Mouse (Mus musculus) fibroblast of lung, adult 2 months (primary cell): ENCODE data around the gene Zcchc12.

Experiments
- DNase-seq: peaks from one replicate; pipeline ENCODE4 v3.0.0-alpha.2; 2011; ENCODE audit warnings: low read depth

The Zcchc12 gene

GRCm38 (mm10) chrX:36195736-36196525, at the start of gene Zcchc12:
Gene Zcchc12, plus strand, starts transcription at chrX:36195904.
- DNase-seq, result no peak

DNA sequence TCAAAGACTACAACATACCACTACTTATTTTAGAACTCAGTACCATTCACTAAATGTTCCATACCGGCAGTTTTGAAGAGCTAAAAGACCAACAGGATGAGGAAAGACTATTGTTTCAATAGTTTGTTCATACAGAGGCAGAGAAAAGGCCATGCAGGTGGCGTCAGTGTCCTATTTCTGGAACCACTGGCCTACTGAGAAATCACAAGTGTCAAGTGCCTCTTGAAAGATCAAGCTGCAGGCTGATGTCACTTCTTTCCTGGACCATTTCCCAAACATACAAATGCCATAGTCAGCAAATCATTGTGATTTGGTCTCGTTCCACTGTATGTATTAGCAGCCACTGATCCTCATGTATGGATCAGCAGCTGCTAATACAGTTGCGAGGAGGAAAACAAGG, 49.0 kb upstream of the Zcchc12 start:
- no peak for DNase-seq

GRCm38 (mm10) chrX:36150100-36150499, 45.6 kb upstream of the Zcchc12 start:
- no peak for DNase-seq

GRCm38 (mm10) chrX:36156677-36157076, 39.0 kb upstream of the Zcchc12 start:
- DNase-seq, result no peak

GRCm38 (mm10) chrX:36161567-36161966, 34.1 kb upstream of the Zcchc12 start:
- DNase-seq, result no peak

DNA sequence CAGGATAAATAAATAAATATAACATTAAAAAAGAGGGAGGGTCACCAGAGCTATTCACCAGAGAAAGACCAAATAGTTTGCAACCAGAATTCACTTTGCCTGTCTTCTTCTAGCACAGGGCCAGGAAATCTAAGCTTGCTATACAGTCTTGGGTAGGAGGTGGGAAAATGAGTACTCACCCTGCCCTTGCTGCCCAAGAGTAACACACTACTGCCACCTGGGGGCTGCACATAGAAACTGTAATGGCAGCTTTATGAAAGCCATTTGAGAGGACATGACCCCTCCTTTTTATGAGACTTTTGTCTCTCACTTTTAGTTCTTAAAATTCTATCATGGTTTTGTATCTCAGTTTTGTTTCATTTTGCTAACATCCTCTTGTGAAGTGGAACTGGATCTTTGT, 12.1 kb upstream of the Zcchc12 start:
- no peak for DNase-seq

GRCm38 (mm10) chrX:36186036-36186435, 9.7 kb upstream of the Zcchc12 start:
- DNase-seq, result no peak

DNA sequence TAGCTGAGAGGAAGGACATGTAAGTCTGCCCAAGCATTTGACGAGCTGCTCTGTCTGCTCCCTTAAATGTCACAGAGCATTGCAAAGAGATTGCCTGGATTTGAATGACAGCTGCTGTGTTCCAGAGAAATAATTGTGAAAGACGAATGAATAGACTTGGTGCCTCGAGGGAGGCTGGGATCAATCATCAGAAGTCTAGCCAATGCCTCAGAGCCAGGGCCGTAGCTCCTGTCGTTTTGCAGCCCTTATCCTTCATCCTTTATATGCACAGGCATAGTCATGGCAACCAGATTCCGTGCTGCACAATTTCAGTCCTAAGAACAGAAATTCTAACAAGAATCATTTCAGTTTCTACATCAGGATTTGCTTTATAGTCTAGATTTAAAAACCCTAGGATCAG, 9.3 kb upstream of the Zcchc12 start:
- no peak for DNase-seq

DNA sequence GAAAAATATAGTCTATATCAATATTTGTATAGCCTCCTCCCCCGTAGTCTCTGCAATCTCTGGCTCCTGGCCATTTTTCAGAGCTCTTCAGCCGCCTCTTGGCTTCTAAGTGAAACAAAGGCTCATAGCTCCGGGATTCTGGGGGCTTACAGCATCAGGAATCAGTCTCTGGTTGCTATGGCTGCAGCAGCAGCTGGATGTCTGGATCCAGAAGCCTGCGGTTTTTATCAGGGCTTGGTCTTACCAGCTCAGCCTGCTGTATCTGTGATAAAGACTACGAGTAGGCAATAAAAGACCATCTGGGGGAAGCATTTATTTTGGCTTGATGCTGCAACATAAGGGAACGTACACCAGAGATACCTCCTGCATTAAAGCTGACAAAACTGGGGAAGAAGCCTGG, 1.8 kb upstream of the Zcchc12 start:
- DNase-seq, result no peak

GRCm38 (mm10) chrX:36209554-36209953, 13.8 kb downstream of the Zcchc12 start:
- DNase-seq, result no peak

GRCm38 (mm10) chrX:36211216-36211615, 15.5 kb downstream of the Zcchc12 start:
- no peak for DNase-seq

- DNase-seq, result no peak
These were observed 25.7 kb downstream of the Zcchc12 start for GRCm38 (mm10) chrX:36221366-36221765.

GRCm38 (mm10) chrX:36225777-36226176, 30.1 kb downstream of the Zcchc12 start:
- DNase-seq, result no peak

DNA sequence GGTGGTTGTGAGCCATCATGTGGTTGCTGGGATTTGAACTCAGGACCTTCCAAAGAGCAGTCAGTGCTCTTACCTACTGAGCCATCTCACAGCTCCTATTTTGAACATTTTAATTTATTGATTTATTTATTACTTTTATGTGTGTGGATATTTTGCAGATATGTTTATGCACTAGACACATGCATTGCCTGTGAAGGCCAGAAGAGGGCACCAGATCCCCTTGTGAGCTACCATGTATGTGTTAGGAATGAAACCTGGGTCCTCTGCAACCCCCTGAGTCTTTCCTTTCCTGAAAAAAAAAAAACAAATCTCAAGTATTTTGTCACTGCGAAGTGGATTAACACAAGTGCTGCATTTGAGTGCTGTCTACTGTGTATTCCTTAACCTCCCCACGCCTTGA, 30.9 kb downstream of the Zcchc12 start:
- no peak for DNase-seq

- no peak for DNase-seq
These were observed 33.2 kb downstream of the Zcchc12 start for GRCm38 (mm10) chrX:36228861-36229260.

- DNase-seq, result no peak
These were observed 33.6 kb downstream of the Zcchc12 start for GRCm38 (mm10) chrX:36229273-36229672.

- no peak for DNase-seq
These were observed 39.9 kb downstream of the Zcchc12 start for GRCm38 (mm10) chrX:36235652-36236051.
